Mouse (Mus musculus) urinary bladder, postnatal 4 days (tissue): ENCODE results near the gene Abr.

Experiments
- DNase-seq, 2 experiments: peaks; one replicate each; pipeline ENCODE4 v3.0.0; 2021 to 2022; ENCODE audit warnings: low spot score in 2 of 2

Gene Abr

GRCm38 (mm10) chr11:76410826-76411225, 211.3 kb downstream of the Abr start:
- DNase-seq = no peak

- peak; percentile 91 to 95 for DNase-seq
Measured at GRCm38 (mm10) chr11:76406702-76407583, 215.2 kb downstream of the Abr start, which contains the start of gene Timm22. Timm22 (plus strand) TSS chr11:76406952.

- DNase-seq = no peak
Measured at GRCm38 (mm10) chr11:76405626-76406264, 216.4 kb downstream of the Abr start.

- DNase-seq = no peak
Measured at GRCm38 (mm10) chr11:76405113-76405512, 217.0 kb downstream of the Abr start.

- DNase-seq = no peak
Measured at GRCm38 (mm10) chr11:76401398-76401797, 220.7 kb downstream of the Abr start.

GRCm38 (mm10) chr11:76399587-76400330, 222.4 kb downstream of the Abr start:
- DNase-seq = peak; percentile 34 to 66

- DNase-seq = peak; percentile 93 to 97
Measured at GRCm38 (mm10) chr11:76398798-76399586, 223.1 kb downstream of the Abr start, which contains the start of gene Nxn. Nxn (minus strand) TSS chr11:76399140.

GRCm38 (mm10) chr11:76398312-76398797, 223.8 kb downstream of the Abr start:
- peak in 1 of 2 experiments; percentile 63 for DNase-seq

- peak; percentile 49 to 72 for DNase-seq
Measured at GRCm38 (mm10) chr11:76397650-76398311, 224.3 kb downstream of the Abr start.

GRCm38 (mm10) chr11:76392996-76393395, 229.1 kb downstream of the Abr start:
- no peak for DNase-seq

GRCm38 (mm10) chr11:76392532-76392931, 229.6 kb downstream of the Abr start:
- DNase-seq = no peak

GRCm38 (mm10) chr11:76388711-76389110, 233.4 kb downstream of the Abr start:
- DNase-seq = no peak

GRCm38 (mm10) chr11:76387097-76387496, 235.0 kb downstream of the Abr start:
- no peak for DNase-seq

GRCm38 (mm10) chr11:76385746-76386145, 236.4 kb downstream of the Abr start:
- no peak for DNase-seq

GRCm38 (mm10) chr11:76385017-76385416, 237.1 kb downstream of the Abr start:
- DNase-seq = no peak

GRCm38 (mm10) chr11:76384307-76384706, 237.8 kb downstream of the Abr start:
- no peak for DNase-seq

- DNase-seq = no peak
Measured at GRCm38 (mm10) chr11:76382711-76383324, 239.3 kb downstream of the Abr start.

GRCm38 (mm10) chr11:76381201-76381885, 240.8 kb downstream of the Abr start:
- no peak for DNase-seq

GRCm38 (mm10) chr11:76379921-76380544, 242.1 kb downstream of the Abr start:
- DNase-seq = no peak
